Mouse (Mus musculus): ENCODE results near the gene Cmtm7. TPM values are rescaled to one million over a fixed set of nuclear protein-coding genes. Genes with fewer than 3 reads are reported as not detected.
A peak's percentile ranks its signal among the peaks of the same experiment; 100 is the strongest.

Gene Cmtm7
- polyA plus RNA-seq, 1 experiment from 2014 or later, result 102 TPM

- H3K9me3 ChIP-seq (replicated peaks), result no peaks in the 10 kb centered on the region
- no peak overlapping the region for H3K27ac ChIP-seq
- no peak for ATAC-seq (replicated peaks; ENCODE audit: low FRiP score)
- H3K4me2 ChIP-seq, result no peak overlapping the region
- H3K4me1 ChIP-seq, result peaks cover 59% of the 10 kb centered on the region
- H3K27me3 ChIP-seq, result no peaks in the 10 kb centered on the region
- WGBS, result 71% methylated on average over 3 of the region's 3 CpGs
- H3K9ac ChIP-seq, result no peak overlapping the region
- H3K36me3 ChIP-seq, result peaks cover 12% of the 10 kb centered on the region
- no peak overlapping the region for H3K4me3 ChIP-seq (replicated peaks)
These were observed 5.3 kb downstream of the Cmtm7 start for GRCm38 (mm10) chr9:114776361-114776760.

- H3K4me3 ChIP-seq (replicated peaks), result no peak overlapping the region
- no peak for ATAC-seq (replicated peaks; ENCODE audit: low FRiP score)
- 55% methylated on average over 4 of the region's 4 CpGs for WGBS
- H3K4me1 ChIP-seq, result peaks cover 48% of the 10 kb centered on the region
- peaks cover 14% of the 10 kb centered on the region for H3K36me3 ChIP-seq
- H3K27me3 ChIP-seq, result no peaks in the 10 kb centered on the region
- H3K9me3 ChIP-seq (replicated peaks), result no peaks in the 10 kb centered on the region
- H3K27ac ChIP-seq, result peak overlapping the region; percentile 64
- H3K9ac ChIP-seq, result no peak overlapping the region
- H3K4me2 ChIP-seq, result no peak overlapping the region
These were observed 6.4 kb downstream of the Cmtm7 start for GRCm38 (mm10) chr9:114775272-114775671.

- ATAC-seq (replicated peaks; ENCODE audit: low FRiP score), result no peak; the same call in 1 of the 2 replicates
- no peaks in the 10 kb centered on the region for H3K9me3 ChIP-seq (replicated peaks)
- no peak overlapping the region for H3K4me2 ChIP-seq
- no peaks in the 10 kb centered on the region for H3K27me3 ChIP-seq
- WGBS, result 50% methylated on average over 6 of the region's 6 CpGs
- no peak overlapping the region for H3K4me3 ChIP-seq (replicated peaks)
- peak overlapping the region; percentile 64 for H3K27ac ChIP-seq
- no peak overlapping the region for H3K9ac ChIP-seq
- peaks cover 42% of the 10 kb centered on the region for H3K4me1 ChIP-seq
- H3K36me3 ChIP-seq, result peaks cover 17% of the 10 kb centered on the region
These were observed 7.0 kb downstream of the Cmtm7 start for GRCm38 (mm10) chr9:114774629-114775028.

- Histone ChIP-seq H3K27ac (no peak overlapping the region), H3K27me3 (no peaks in the 10 kb centered on the region), H3K9ac (no peak overlapping the region), H3K4me3 (replicated peaks) (no peak overlapping the region), H3K9me3 (replicated peaks) (no peaks in the 10 kb centered on the region), H3K4me1 (peaks cover 47% of the 10 kb centered on the region), H3K36me3 (peaks cover 17% of the 10 kb centered on the region), H3K4me2 (no peak overlapping the region)
- ATAC-seq (replicated peaks; ENCODE audit: low FRiP score), result no peak
- 80% methylated on average over 7 of the region's 7 CpGs for WGBS
These were observed 10.1 kb downstream of the Cmtm7 start for GRCm38 (mm10) chr9:114771565-114771964.

- no peak overlapping the region for H3K4me2 ChIP-seq
- no peak for ATAC-seq (replicated peaks; ENCODE audit: low FRiP score)
- H3K4me1 ChIP-seq, result peaks cover 36% of the 10 kb centered on the region
- WGBS, result 91% methylated on average over 4 of the region's 4 CpGs
- no peak overlapping the region for H3K9ac ChIP-seq
- H3K9me3 ChIP-seq (replicated peaks), result no peaks in the 10 kb centered on the region
- peaks cover 22% of the 10 kb centered on the region for H3K36me3 ChIP-seq
- H3K27ac ChIP-seq, result no peak overlapping the region
- H3K27me3 ChIP-seq, result no peaks in the 10 kb centered on the region
- H3K4me3 ChIP-seq (replicated peaks), result no peak overlapping the region
These were observed 11.4 kb downstream of the Cmtm7 start for GRCm38 (mm10) chr9:114770224-114770623.

GRCm38 (mm10) chr9:114768066-114768465, 13.6 kb downstream of the Cmtm7 start:
- peak overlapping the region; percentile 88 for H3K27ac ChIP-seq
- 42% methylated on average over 10 of the region's 10 CpGs for WGBS
- H3K4me1 ChIP-seq, result peaks cover 23% of the 10 kb centered on the region
- no peaks in the 10 kb centered on the region for H3K9me3 ChIP-seq (replicated peaks)
- peak; percentile 28 for ATAC-seq (replicated peaks; ENCODE audit: low FRiP score)
- no peak overlapping the region for H3K4me3 ChIP-seq (replicated peaks)
- no peak overlapping the region for H3K4me2 ChIP-seq
- no peaks in the 10 kb centered on the region for H3K27me3 ChIP-seq
- peaks cover 23% of the 10 kb centered on the region for H3K36me3 ChIP-seq
- H3K9ac ChIP-seq, result 0 out of 2 replicates have a peak overlapping the region, but pooled peaks have one; percentile 3

- 45% methylated on average over 2 of the region's 2 CpGs for WGBS
- Histone ChIP-seq H3K27me3 (no peaks in the 10 kb centered on the region), H3K4me3 (replicated peaks) (no peak overlapping the region), H3K4me2 (0 out of 2 replicates have a peak overlapping the region, but pooled peaks have one; percentile 9), H3K27ac (peak overlapping the region; percentile 88), H3K36me3 (peaks cover 26% of the 10 kb centered on the region), H3K9ac (0 out of 2 replicates have a peak overlapping the region, but pooled peaks have one; percentile 3), H3K4me1 (peaks cover 23% of the 10 kb centered on the region), H3K9me3 (replicated peaks) (no peaks in the 10 kb centered on the region)
- peak; percentile 69 for ATAC-seq (replicated peaks; ENCODE audit: low FRiP score)
These were observed 14.1 kb downstream of the Cmtm7 start for GRCm38 (mm10) chr9:114767507-114767906.

GRCm38 (mm10) chr9:114767030-114767429, 14.6 kb downstream of the Cmtm7 start:
- Histone ChIP-seq H3K27ac (peak overlapping the region; percentile 88), H3K4me2 (0 out of 2 replicates have a peak overlapping the region, but pooled peaks have one; percentile 9), H3K9me3 (replicated peaks) (no peaks in the 10 kb centered on the region), H3K9ac (no peak overlapping the region), H3K36me3 (peaks cover 25% of the 10 kb centered on the region), H3K4me3 (replicated peaks) (no peak overlapping the region), H3K27me3 (no peaks in the 10 kb centered on the region), H3K4me1 (peaks cover 23% of the 10 kb centered on the region)
- peak; percentile 74 for ATAC-seq (replicated peaks; ENCODE audit: low FRiP score)
- 41% methylated on average over 13 of the region's 13 CpGs for whole genome bisulfite sequencing

- no peak overlapping the region for H3K27ac ChIP-seq
- no peak overlapping the region for H3K4me2 ChIP-seq
- no peaks in the 10 kb centered on the region for H3K9me3 ChIP-seq (replicated peaks)
- 70% methylated on average over 13 of the region's 13 CpGs for WGBS
- H3K27me3 ChIP-seq, result no peaks in the 10 kb centered on the region
- peaks cover 31% of the 10 kb centered on the region for H3K36me3 ChIP-seq
- H3K9ac ChIP-seq, result no peak overlapping the region
- H3K4me1 ChIP-seq, result peaks cover 23% of the 10 kb centered on the region
- no peak overlapping the region for H3K4me3 ChIP-seq (replicated peaks)
- ATAC-seq (replicated peaks; ENCODE audit: low FRiP score), result no peak
These were observed 18.3 kb downstream of the Cmtm7 start for GRCm38 (mm10) chr9:114763341-114763740.

GRCm38 (mm10) chr9:114761848-114762247, 19.8 kb downstream of the Cmtm7 start:
- ATAC-seq (replicated peaks; ENCODE audit: low FRiP score), result no peak
- Histone ChIP-seq H3K4me2 (no peak overlapping the region), H3K9me3 (replicated peaks) (no peaks in the 10 kb centered on the region), H3K4me3 (replicated peaks) (no peak overlapping the region), H3K27ac (no peak overlapping the region), H3K36me3 (peaks cover 38% of the 10 kb centered on the region), H3K9ac (no peak overlapping the region), H3K4me1 (peaks cover 9% of the 10 kb centered on the region), H3K27me3 (no peaks in the 10 kb centered on the region)
- WGBS, result 72% methylated on average over 11 of the region's 11 CpGs

GRCm38 (mm10) chr9:114760353-114760752, 21.3 kb downstream of the Cmtm7 start:
- Histone ChIP-seq H3K9ac (no peak overlapping the region), H3K4me2 (no peak overlapping the region), H3K9me3 (replicated peaks) (no peaks in the 10 kb centered on the region), H3K4me3 (replicated peaks) (no peak overlapping the region), H3K36me3 (peaks cover 41% of the 10 kb centered on the region), H3K27me3 (no peaks in the 10 kb centered on the region), H3K4me1 (peaks cover 5% of the 10 kb centered on the region), H3K27ac (no peak overlapping the region)
- no peak for ATAC-seq (replicated peaks; ENCODE audit: low FRiP score)
- 90% methylated on average over 5 of the region's 5 CpGs for WGBS

GRCm38 (mm10) chr9:114759886-114760285, 21.8 kb downstream of the Cmtm7 start:
- 88% methylated on average over 4 of the region's 4 CpGs for WGBS
- no peak overlapping the region for H3K9ac ChIP-seq
- ATAC-seq (replicated peaks; ENCODE audit: low FRiP score), result no peak
- H3K4me1 ChIP-seq, result peaks cover 5% of the 10 kb centered on the region
- no peak overlapping the region for H3K4me3 ChIP-seq (replicated peaks)
- 0 out of 2 replicates have a peak overlapping the region, but pooled peaks have one; percentile 18 for H3K27ac ChIP-seq
- H3K36me3 ChIP-seq, result peaks cover 45% of the 10 kb centered on the region
- no peak overlapping the region for H3K4me2 ChIP-seq
- no peaks in the 10 kb centered on the region for H3K27me3 ChIP-seq
- no peaks in the 10 kb centered on the region for H3K9me3 ChIP-seq (replicated peaks)

- WGBS, result 86% methylated on average over 5 of the region's 5 CpGs
- no peak overlapping the region for H3K9ac ChIP-seq
- H3K36me3 ChIP-seq, result peaks cover 50% of the 10 kb centered on the region
- H3K27ac ChIP-seq, result no peak overlapping the region
- no peak overlapping the region for H3K4me2 ChIP-seq
- peaks cover 5% of the 10 kb centered on the region for H3K4me1 ChIP-seq
- no peak for ATAC-seq (replicated peaks; ENCODE audit: low FRiP score)
- no peaks in the 10 kb centered on the region for H3K27me3 ChIP-seq
- H3K9me3 ChIP-seq (replicated peaks), result no peaks in the 10 kb centered on the region
- no peak overlapping the region for H3K4me3 ChIP-seq (replicated peaks)
These were observed 22.9 kb downstream of the Cmtm7 start for GRCm38 (mm10) chr9:114758801-114759200.
